Mouse (Mus musculus): Measurements from ENCODE around the gene Olfr987. TPM values are rescaled to one million over a fixed set of nuclear protein-coding genes. Genes with fewer than 3 reads are reported as not detected.
"Not testable (repeated sequence)": the region's sequence is repeated elsewhere in the genome, so short reads cannot be mapped to it uniquely, and the experiment has no call there.

The Olfr987 gene
- not detected in 2 replicates for polyA plus RNA-seq (2015; fragmentation: Nextera tagmentation; extraction: Ambion mirVana)

DNA sequence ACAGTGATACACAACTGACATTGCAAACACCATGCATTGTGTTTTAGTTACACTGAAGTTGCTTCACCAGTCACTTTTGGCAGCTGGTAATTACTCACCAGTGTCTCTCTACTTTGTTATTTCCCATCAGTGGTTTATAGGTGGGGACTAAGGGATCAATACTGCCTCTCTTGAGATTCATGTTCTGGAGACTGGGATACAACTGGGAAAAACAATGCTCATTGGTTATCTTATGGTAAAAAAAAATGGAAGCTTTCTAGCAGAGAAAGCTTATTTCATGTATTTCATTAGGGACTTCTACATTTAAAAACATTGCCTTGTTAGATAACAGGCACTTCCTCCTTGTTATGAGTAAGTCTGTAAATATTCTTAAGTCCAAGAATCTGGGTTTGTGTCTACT, at the start of gene Olfr987:
Gene Olfr987 (minus strand): TSS at position 101 of the 400 bp plus-strand sequence.
- not testable (repeated sequence) for H3K4me3 ChIP-seq (ENCODE audit: low read length); H3K9ac ChIP-seq (ENCODE audit: low read length); H3K36me3 ChIP-seq (ENCODE audit: control insufficient read depth, insufficient read depth); H3K27ac ChIP-seq (ENCODE audit: low read length); H3K4me1 ChIP-seq (ENCODE audit: control insufficient read depth, insufficient read depth, low read length); ATAC-seq (replicated peaks; ENCODE audit: extremely low read depth, insufficient read depth, low FRiP score); H3K4me2 ChIP-seq (ENCODE audit: low read depth, low read length); H3K9me3 ChIP-seq (replicated peaks; ENCODE audit: control insufficient read depth, low read length); H3K27me3 ChIP-seq (ENCODE audit: control insufficient read depth, insufficient read depth, low read length)

DNA sequence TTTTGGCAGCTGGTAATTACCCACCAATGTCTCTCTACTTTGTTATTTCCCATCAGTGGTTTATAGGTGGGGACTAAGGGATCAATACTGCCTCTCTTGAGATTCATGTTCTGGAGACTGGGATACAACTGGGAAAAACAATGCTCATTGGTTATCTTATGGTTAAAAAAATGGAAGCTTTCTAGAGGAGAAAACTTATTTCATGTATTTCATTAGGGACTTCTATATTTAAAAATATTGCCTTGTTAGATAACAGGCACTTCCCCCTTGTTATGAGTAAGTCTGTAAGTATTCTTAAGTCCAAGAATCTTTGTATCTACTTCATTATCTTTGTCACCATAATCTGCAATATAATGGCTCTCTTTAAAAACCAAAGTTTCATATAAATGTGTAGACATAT, 24.0 kb upstream of the Olfr987 start, which contains the start of gene Olfr988:
Gene Olfr988 (minus strand): TSS at position 101 of the 400 bp plus-strand sequence.
- not testable (repeated sequence) for ATAC-seq (replicated peaks; ENCODE audit: extremely low read depth, insufficient read depth, low FRiP score)

DNA sequence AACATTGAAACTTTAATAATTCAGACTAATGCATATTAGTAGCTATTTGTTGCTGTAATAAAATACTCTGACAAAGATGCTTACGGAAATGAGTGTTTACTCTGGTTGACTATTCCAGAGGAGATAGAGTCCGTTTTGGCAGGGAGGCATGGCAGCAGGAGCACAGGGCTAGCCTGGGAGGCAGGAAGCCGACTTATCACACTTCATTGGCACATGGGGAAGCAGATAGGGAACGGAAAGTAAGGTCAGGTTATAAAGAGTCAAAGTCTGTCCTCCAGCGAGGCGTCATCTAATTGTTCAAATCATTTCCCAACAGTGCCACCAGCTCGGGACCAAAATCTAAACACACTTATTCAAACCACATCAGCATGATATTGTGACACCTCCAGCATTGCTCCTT, 857 bp upstream of the Olfr987 start:
- Histone ChIP-seq H3K36me3 (ENCODE audit: control insufficient read depth, insufficient read depth) (no peaks in the 10 kb centered on the region), H3K9ac (ENCODE audit: low read length) (no peak overlapping the region), H3K4me1 (ENCODE audit: control insufficient read depth, insufficient read depth, low read length) (no peaks in the 10 kb centered on the region), H3K27me3 (ENCODE audit: control insufficient read depth, insufficient read depth, low read length) (no peaks in the 10 kb centered on the region), H3K27ac (ENCODE audit: low read length) (no peak overlapping the region), H3K4me2 (ENCODE audit: low read depth, low read length) (no peak overlapping the region), H3K9me3 (replicated peaks; ENCODE audit: control insufficient read depth, low read length) (no peaks in the 10 kb centered on the region), H3K4me3 (ENCODE audit: low read length) (no peak overlapping the region)
- ATAC-seq (replicated peaks; ENCODE audit: extremely low read depth, insufficient read depth, low FRiP score) = no peak
- WGBS = 47% methylated on average over 7 of the region's 7 CpGs

More for the DNA sequence above, 24.0 kb upstream of the Olfr987 start, which contains the start of gene Olfr988:
- H3K27ac ChIP-seq (ENCODE audit: low read length); H3K27me3 ChIP-seq (ENCODE audit: control insufficient read depth, insufficient read depth, low read length); H3K9ac ChIP-seq (ENCODE audit: low read length); H3K4me1 ChIP-seq (ENCODE audit: control insufficient read depth, insufficient read depth, low read length); H3K4me2 ChIP-seq (ENCODE audit: low read depth, low read length); H3K36me3 ChIP-seq (ENCODE audit: control insufficient read depth, insufficient read depth); H3K9me3 ChIP-seq (replicated peaks; ENCODE audit: control insufficient read depth, low read length); H3K4me3 ChIP-seq (ENCODE audit: low read length): not testable (repeated sequence)

DNA sequence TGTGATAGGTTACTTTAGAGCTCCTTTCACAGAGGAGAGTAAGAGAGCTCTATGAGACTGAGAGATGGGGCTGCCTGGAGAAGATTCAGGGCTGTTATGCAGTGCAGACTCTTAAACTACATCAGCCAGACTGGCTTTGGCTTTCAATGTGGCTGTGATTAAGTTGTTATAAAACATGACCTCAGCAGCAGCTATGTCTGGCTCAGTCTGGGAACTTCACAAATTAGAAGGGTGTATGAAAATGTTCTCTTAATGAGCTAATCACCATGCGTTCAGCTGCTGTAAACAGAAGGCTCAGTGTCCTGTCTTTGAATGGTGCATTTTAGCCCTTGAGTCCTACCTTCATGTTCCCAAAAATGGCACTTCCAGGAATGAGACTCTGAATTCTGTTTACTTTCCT, 20.0 kb downstream of the Olfr987 start:
- H3K4me1 ChIP-seq (ENCODE audit: control insufficient read depth, insufficient read depth, low read length) = no peaks in the 10 kb centered on the region
- no peak overlapping the region for H3K4me3 ChIP-seq (ENCODE audit: low read length)
- no peak overlapping the region for H3K4me2 ChIP-seq (ENCODE audit: low read depth, low read length)
- ATAC-seq (replicated peaks; ENCODE audit: extremely low read depth, insufficient read depth, low FRiP score) = no peak
- 53% methylated on average over 1 of the region's 1 CpGs for WGBS
- no peak overlapping the region for H3K9ac ChIP-seq (ENCODE audit: low read length)
- H3K36me3 ChIP-seq (ENCODE audit: control insufficient read depth, insufficient read depth) = no peaks in the 10 kb centered on the region
- H3K9me3 ChIP-seq (replicated peaks; ENCODE audit: control insufficient read depth, low read length) = no peaks in the 10 kb centered on the region
- no peaks in the 10 kb centered on the region for H3K27me3 ChIP-seq (ENCODE audit: control insufficient read depth, insufficient read depth, low read length)
- no peak overlapping the region for H3K27ac ChIP-seq (ENCODE audit: low read length)

DNA sequence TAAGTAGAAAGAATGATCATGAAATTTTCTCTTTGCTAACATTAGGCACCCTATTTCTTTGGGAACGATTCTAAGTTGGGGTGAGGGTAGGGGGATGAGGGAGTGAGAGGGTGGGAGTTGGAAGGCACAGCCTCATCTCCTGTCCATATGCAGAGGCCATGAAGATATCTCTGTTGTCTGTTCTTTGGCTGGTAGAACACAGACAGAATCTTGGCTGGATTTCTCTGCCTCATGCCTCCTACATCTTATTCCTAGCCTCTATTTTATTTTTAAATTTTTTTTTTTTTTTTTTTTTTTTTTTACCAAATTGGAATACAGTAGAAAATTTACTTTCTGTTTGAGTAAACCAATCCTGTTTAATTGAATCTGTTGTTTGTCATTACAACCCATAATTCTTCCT, 53.7 kb downstream of the Olfr987 start:
- H3K27ac ChIP-seq (ENCODE audit: low read length) = no peak overlapping the region
- WGBS = 29% methylated on average over 1 of the region's 1 CpGs
- no peak for ATAC-seq (replicated peaks; ENCODE audit: extremely low read depth, insufficient read depth, low FRiP score)

DNA sequence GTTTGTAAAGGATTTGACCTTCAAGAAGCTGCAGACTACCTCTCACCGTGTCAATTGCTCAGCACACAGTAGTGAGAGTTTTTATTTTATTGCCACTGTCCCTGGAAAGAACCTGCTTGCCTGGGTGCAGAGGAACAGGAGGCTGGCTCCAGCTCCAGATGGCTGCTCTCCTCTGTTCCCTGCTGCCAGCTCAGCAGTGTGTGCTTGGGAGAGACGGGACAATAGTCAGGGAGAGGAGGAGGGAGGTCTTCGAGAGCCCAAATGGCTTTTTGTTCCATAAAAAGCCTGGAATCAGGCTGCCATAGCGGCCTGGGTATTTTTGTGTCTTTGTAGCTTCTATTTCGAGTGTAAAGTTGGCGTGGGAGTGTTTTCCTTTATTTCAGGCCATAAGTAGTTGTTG, 54.5 kb downstream of the Olfr987 start:
- Histone ChIP-seq H3K27me3 (ENCODE audit: control insufficient read depth, insufficient read depth, low read length) (no peaks in the 10 kb centered on the region), H3K4me1 (ENCODE audit: control insufficient read depth, insufficient read depth, low read length) (peaks cover 3% of the 10 kb centered on the region), H3K4me3 (ENCODE audit: low read length) (no peak overlapping the region), H3K4me2 (ENCODE audit: low read depth, low read length) (peak overlapping the region; percentile 5; the same call in 1 of the 2 replicates), H3K27ac (ENCODE audit: low read length) (peak overlapping the region; percentile 25), H3K9me3 (replicated peaks; ENCODE audit: control insufficient read depth, low read length) (no peaks in the 10 kb centered on the region), H3K9ac (ENCODE audit: low read length) (peak overlapping the region; percentile 30; the same call in 1 of the 2 replicates), H3K36me3 (ENCODE audit: control insufficient read depth, insufficient read depth) (no peaks in the 10 kb centered on the region)
- WGBS = 15% methylated on average over 6 of the region's 6 CpGs
- ATAC-seq (replicated peaks; ENCODE audit: extremely low read depth, insufficient read depth, low FRiP score) = 0 out of 2 replicates have a peak, but pooled peaks have one; percentile 49

More for the DNA sequence above, 53.7 kb downstream of the Olfr987 start:
- H3K9ac ChIP-seq (ENCODE audit: low read length) = no peak overlapping the region
- no peaks in the 10 kb centered on the region for H3K36me3 ChIP-seq (ENCODE audit: control insufficient read depth, insufficient read depth)
- H3K4me1 ChIP-seq (ENCODE audit: control insufficient read depth, insufficient read depth, low read length) = peaks cover 3% of the 10 kb centered on the region
- no peaks in the 10 kb centered on the region for H3K9me3 ChIP-seq (replicated peaks; ENCODE audit: control insufficient read depth, low read length)
- H3K4me3 ChIP-seq (ENCODE audit: low read length) = no peak overlapping the region
- H3K4me2 ChIP-seq (ENCODE audit: low read depth, low read length) = no peak overlapping the region
- H3K27me3 ChIP-seq (ENCODE audit: control insufficient read depth, insufficient read depth, low read length) = no peaks in the 10 kb centered on the region

DNA sequence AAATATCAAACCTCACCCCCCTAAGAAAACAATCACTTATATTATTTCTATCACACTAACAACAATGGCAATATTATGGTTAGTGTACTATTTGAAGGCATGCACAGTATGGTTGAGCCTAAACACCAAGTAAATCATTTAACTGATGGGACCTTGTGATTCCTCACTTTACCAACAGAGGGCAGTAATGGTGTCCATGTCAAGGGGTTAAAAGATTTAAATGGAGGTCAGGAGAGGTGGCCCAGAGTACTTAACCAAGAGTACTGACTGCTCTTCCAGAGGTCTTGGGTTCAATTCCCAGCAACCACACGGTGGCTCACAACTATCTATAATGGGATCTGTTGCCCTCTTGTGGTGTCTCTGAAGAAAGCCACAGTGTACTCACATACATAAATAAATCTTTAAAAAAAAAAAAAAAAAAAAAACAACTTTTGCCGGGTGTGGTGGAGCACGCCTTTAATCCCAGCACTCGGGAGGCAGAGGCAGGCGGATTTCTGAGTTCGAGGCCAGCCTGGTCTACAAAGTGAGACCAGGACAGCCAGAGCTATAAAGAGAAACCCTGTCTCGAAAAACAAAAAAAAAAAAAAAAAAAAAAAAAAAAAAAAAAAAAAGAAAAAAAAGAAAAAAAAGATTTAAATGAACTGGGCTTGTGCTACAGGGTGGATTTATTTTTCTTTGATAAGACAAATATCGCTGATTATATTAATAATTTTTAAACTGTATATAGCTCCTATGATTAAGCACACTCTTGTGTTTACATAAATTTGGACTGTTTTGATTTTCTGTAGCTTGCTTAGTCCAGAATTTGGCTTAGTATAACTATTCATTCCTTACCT, 55.3 kb downstream of the Olfr987 start:
- no peaks in the 10 kb centered on the region for H3K9me3 ChIP-seq (replicated peaks; ENCODE audit: control insufficient read depth, low read length)
- no peaks in the 10 kb centered on the region for H3K27me3 ChIP-seq (ENCODE audit: control insufficient read depth, insufficient read depth, low read length)
- H3K4me1 ChIP-seq (ENCODE audit: control insufficient read depth, insufficient read depth, low read length) = peaks cover 3% of the 10 kb centered on the region
- 82% methylated on average over 8 of the region's 8 CpGs for WGBS
- no peaks in the 10 kb centered on the region for H3K36me3 ChIP-seq (ENCODE audit: control insufficient read depth, insufficient read depth)
- no peak overlapping the region for H3K4me2 ChIP-seq (ENCODE audit: low read depth, low read length)
- no peak for ATAC-seq (replicated peaks; ENCODE audit: extremely low read depth, insufficient read depth, low FRiP score)
- H3K27ac ChIP-seq (ENCODE audit: low read length) = peak overlapping the region; percentile 25
- no peak overlapping the region for H3K4me3 ChIP-seq (ENCODE audit: low read length)
- no peak overlapping the region for H3K9ac ChIP-seq (ENCODE audit: low read length)

DNA sequence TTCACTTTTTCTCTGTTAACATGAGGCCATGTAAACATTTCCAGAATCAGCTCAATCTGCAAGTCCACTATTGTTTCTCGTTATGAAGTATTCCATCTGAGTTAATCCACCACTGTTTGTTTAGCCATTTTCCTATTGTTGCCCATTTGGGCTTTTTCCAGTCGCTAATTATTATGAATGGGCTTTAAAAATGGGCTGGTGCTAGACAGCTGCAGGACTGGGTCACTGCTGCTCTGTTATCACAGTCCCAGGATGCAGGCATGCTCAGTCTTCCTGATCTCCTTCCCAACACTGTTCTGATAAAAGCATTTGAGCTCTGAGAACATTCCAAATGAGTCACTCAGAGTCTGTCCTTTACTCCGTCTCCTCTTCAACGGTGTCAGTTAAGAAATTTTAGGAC, 58.1 kb downstream of the Olfr987 start:
- Histone ChIP-seq H3K4me2 (ENCODE audit: low read depth, low read length) (no peak overlapping the region), H3K36me3 (ENCODE audit: control insufficient read depth, insufficient read depth) (no peaks in the 10 kb centered on the region), H3K9me3 (replicated peaks; ENCODE audit: control insufficient read depth, low read length) (no peaks in the 10 kb centered on the region), H3K27ac (ENCODE audit: low read length) (peak overlapping the region; percentile 23), H3K27me3 (ENCODE audit: control insufficient read depth, insufficient read depth, low read length) (no peaks in the 10 kb centered on the region), H3K9ac (ENCODE audit: low read length) (no peak overlapping the region), H3K4me3 (ENCODE audit: low read length) (no peak overlapping the region), H3K4me1 (ENCODE audit: control insufficient read depth, insufficient read depth, low read length) (peaks cover 3% of the 10 kb centered on the region)
- peak; percentile 88 for ATAC-seq (replicated peaks; ENCODE audit: extremely low read depth, insufficient read depth, low FRiP score)
- WGBS = 24% methylated on average over 4 of the region's 4 CpGs
